Mouse (Mus musculus) gastrocnemius, postnatal 14 days (tissue): ENCODE data around the gene Pacrg. TPM values are rescaled to one million over a fixed set of nuclear protein-coding genes. Genes with fewer than 3 reads are reported as not detected.

Experiments used
- DNase-seq: peaks from one replicate; pipeline ENCODE4 v3.0.0; 2021; ENCODE audit warnings: mixed read lengths
- intact Hi-C: fragments of 180-260 bp; cut with DNase I; formaldehyde crosslinking; loops from one replicate; pipeline ENCODE4 v1.15.1; 2025; ENCODE audit warnings: low total_unique reads
- total RNA-seq, 2 experiments: library from RNA; stranded (reverse); gene quantifications; 2 replicates each; pipeline ENCODE4 v1.2.3; 2021

The Pacrg gene
- total RNA-seq, 2 experiments from 2014 or later, result 1.8 to 2.2 TPM

DNA sequence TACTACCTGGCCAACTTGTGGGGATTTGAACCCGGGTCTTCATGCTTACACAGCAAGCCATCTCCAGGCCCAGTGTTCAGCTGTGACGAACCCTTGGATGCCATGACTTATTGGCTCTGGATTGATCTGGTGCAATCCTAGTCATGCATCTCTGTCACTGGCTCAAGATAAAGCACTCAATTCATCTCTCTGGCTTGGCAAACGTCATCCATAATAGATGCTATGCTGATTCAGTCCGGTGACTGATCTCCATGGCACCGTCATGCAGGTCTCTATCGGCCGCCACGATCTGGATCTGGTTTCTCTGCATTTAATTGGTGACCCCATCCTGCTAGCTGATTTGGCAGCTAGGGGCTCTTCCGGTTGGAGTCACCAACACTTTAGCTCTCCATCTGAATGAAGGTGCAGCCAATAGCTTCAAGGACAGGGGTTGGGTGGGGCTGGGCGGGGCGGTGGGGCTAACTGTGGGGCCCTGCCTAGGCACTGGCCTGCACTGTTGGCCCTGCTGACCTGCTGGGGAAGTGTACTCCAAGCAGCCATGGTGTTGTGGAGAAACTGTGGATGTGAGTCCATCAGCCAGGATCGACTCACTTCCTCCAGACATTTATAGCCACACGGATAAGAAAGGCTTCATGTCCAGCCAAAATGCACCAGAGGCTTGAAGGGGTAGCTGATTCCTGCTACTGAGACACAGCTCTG lies 470.0 kb downstream of the Pacrg start:
- no peak for DNase-seq
- intact Hi-C loops, result no loop called here

DNA sequence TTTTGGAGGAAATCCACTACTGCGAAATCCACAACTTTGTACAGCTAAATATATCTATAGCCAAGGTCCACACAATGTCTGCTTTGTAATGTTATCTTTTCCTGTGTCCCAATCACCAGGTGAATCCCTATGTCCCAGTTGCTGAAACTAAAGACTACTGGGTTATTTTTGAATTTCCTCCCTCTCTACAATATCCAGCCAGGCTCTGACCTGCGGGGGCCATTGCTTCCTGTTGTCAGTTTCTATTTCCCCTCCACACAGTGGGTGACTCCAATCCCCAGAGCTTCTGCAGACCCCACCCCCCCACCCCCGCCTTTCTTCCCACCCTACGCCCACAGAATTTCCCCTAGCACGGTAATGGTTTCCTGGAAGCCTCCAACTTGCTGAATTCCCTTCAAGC lies 473.1 kb downstream of the Pacrg start:
- intact Hi-C loops, result no loop called here
- DNase-seq, result no peak

- intact Hi-C loops, result no loop called here
These were observed 473.5 kb downstream of the Pacrg start for GRCm38 (mm10) chr17:10366577-10366976.

GRCm38 (mm10) chr17:10365501-10366482 lies 474.3 kb downstream of the Pacrg start:
- no peak for DNase-seq
- intact Hi-C loops, result no loop called here

More at GRCm38 (mm10) chr17:10366577-10366976, 473.5 kb downstream of the Pacrg start:
- DNase-seq, result no peak

GRCm38 (mm10) chr17:10363151-10363550 lies 477.0 kb downstream of the Pacrg start:
- intact Hi-C loops, result no loop called here

GRCm38 (mm10) chr17:10361882-10362291 lies 478.2 kb downstream of the Pacrg start:
- no peak for DNase-seq
- intact Hi-C loops, result no loop called here

More at GRCm38 (mm10) chr17:10363151-10363550, 477.0 kb downstream of the Pacrg start:
- no peak for DNase-seq

DNA sequence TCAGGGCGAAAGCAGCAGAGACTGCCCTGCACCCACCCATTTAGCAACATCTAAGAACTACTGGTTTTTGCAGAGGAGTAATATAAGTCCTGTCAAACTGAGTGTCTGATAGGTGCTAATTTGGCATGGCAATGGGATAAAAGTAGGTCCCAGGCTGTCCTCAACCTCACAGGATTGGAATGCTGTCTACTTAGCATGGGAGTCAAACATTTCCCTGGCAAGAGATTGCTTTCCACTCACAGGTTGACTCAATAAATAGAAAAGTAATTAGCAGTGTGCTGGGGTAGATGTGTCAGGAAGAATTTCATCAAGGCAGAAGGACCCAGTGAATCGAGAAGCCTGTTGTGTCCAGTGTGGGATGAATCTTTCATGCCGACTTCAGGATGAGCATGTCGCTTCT lies 479.4 kb downstream of the Pacrg start:
- no peak for DNase-seq

DNA sequence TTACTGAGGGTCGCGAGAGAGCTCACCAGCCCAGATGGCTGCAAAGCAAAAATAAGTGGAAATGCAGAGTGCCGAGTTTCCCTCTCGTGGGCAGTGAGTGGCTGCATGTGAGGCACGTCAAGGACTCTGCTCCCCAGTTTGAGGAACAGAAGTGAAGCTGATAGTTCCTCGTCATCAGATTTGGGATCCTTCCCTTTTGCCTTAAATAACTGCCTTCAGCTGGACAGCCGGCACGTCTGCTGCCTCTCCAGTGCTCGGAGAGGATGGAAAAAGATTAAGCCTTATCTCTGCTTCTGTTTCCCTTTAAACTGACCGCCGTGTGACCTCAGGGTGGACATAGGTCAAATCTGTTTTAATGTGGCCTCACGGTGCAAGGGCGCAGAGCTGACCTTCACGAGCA lies 480.6 kb downstream of the Pacrg start:
- intact Hi-C loops, result no loop called here
- no peak for DNase-seq

More for the DNA sequence above, 479.4 kb downstream of the Pacrg start:
- intact Hi-C loops, result no loop called here

GRCm38 (mm10) chr17:10357348-10357747 lies 482.8 kb downstream of the Pacrg start:
- intact Hi-C loops, result no loop called here
- DNase-seq, result no peak

DNA sequence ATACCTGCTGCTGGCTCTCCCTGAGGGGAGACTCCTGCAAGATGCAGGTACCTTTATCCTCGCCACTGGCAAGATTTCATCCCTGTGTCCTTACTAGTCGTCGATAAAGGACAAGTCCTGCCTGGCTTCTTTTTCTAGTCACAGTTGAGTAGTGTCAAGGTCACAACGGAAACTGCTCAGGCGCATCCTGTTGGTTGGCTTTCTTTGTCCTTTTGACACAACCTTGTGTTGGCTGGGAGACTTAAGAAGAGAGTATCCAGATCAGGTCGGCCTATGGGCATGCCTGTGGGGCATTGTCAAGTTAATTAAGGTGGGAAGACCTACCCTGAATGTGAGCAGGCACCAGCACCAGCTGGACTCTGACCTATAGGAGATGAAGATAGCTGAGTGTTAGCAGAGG lies 483.8 kb downstream of the Pacrg start:
- DNase-seq, result no peak
- intact Hi-C loops, result no loop called here

DNA sequence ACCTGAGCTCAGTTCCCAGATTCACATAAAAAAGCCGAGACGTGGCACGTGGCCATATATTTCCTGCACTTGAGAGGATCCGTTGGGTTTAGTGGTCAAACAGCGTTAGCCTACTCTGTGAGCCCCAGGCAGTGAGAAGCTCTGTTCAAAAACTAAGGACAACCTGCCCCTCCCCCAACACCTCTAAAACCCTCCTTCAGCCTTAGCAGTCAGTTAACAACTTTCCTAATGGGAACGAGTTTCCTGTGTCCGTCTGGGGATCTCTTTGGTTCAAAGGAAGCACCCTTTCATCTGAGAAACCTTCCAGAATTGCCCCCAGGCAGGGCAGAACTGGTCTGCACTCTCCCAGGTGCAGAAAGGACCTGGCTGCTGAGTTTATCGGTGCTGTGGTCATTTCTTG lies 484.4 kb downstream of the Pacrg start:
- intact Hi-C loops, result no loop called here
- DNase-seq, result no peak

Other genes starting within 250 kb of the Pacrg start
- gene Prkn, start 73 bp upstream of the Pacrg start, total RNA-seq, result 10 to 100 TPM; 12.8 to 12.9 TPM